Mouse (Mus musculus) naive thymus-derived CD4-positive, alpha-beta T cell, adult 2 months (primary cell): Measurements from ENCODE around the gene Grik4.
A peak's percentile ranks its signal among the peaks of the same experiment; 100 is the strongest.

ENCODE experiments used
- DNase-seq: peaks from one replicate; pipeline ENCODE4 v3.0.0-alpha.2; 2011; ENCODE audit warnings: low read depth

Grik4 gene

DNA sequence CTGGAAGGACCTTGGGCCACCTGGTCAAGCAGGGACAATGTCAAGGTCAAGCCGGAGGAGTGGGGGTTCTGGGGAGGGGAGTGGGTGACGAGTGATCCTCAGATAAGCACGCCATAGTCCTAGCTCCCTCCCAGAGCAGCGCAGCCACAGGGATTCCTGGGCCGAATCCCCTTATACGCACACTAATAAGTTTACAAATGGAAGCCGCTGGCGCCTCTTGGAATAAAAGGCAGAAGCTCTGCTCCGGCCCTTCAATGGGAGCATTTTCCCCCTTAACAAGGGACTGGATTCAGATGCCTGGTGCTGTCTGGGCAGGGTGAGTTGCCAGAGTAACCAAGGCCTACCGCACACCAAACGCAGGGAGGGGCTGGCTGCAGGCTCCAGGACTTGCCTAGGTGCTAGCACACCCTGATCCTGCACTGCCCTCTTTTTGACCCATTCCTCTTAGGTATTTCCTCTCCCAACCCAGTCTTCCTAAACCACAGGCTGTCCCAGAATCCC lies 46.2 kb downstream of the Grik4 start:
- no peak for DNase-seq

DNA sequence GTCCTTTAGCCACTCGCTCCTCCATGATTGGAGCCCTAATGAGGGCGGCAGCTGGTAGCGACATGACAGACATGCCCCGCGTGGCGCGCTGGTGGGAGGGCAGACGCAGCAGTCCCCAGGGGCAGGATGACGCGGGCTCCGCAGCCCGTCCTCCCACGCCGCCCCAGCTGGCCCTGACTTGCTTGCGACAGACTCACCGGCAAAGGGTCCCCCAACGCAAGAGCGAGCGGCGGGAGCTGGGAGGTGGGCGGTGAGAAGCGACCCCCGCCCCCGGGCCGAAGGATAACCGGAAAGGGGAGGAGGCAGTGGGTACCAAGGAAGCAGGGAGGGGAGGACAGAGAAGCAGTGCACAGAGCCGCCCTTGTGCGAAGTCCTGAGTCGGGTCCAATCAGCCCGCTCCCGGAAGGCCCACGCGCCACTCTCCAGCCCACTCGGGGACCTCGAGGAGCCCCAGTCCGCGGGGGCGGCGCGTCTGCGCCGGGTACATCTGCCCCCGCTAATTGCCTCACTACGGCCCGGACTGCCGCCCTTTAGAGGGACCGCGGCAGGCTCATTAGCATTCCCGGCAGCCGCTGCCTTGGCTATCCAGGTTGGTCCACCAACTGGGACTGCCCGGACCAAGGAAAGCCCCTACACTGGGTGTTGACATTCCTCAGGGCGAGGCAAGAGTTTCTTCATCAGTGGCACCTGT lies 46.8 kb downstream of the Grik4 start:
- DNase-seq = peak; percentile 12

DNA sequence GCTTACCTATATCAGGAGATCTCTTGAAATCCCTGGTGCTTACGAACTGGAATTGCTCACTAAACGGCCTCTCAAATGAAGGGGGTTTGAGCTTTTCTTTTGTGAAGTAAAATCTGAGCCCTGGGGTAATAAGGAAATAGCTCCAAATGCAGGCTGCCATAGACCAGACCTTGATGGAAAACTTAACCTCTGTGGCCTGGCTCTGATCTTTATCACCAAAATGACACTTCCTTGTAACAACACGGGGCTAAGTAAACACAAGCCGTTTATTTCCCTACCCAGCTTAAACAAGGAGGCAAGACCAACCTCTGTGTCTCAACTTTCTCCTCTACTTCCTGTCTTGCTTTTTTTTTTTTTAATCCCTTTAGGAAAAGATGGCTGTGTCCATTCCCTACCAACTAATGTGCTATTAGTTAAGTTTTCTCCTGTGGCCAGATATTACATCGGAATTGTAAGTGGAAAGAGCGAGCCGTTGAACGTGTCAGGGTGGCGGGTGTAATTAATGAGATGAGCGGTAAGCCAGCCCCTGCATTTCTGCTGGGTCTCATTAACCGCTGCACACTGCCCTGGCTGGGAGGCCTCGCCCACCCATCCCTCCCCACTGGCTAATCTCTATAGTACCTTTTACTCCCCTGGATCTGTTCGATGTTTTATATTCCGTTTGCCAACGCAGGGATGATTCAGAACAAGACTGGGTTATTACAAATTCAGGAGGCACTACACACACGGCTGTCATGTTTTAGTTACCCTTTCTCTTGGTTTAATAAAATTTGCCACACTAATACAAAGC lies 47.7 kb downstream of the Grik4 start:
- no peak for DNase-seq

DNA sequence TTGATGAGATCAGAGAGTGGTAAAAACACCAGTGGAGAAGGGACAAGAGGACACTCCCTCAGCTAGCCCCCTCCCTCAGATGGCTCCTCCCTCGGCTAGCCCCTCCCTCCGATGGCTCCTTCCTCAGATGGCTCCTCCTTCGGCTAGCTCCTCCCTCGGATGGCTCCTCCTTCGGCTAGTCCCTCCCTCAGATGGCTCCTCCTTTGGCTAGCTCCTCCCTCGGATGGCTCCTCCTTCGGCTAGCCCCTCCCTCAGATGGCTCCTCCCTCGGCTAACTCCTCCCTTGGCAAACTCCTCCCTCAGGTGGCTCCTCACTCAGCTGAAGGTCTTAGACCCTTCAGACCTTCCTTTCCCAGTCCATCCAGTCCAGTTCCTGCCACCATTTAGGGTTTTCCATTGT lies 51.5 kb downstream of the Grik4 start:
- no peak for DNase-seq

DNA sequence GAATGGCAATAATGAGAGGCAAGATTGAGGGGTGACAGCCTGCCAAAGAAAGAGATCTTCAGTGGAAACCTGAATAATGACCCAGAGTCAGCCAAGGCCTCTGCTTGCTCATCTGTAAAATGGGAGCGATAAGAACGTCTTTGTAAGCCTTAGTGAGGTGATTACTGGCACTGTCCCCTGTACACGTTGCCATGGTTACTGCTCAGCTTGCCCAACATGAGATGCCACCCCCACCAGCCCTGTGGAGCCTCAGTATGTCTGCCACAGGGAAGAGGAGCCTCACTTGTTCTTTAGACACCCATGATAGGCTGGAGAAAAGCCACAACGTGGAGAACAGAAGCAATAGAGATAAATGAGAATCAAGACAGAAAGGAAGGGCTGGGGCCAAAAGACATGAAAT lies 56.4 kb downstream of the Grik4 start:
- no peak for DNase-seq

DNA sequence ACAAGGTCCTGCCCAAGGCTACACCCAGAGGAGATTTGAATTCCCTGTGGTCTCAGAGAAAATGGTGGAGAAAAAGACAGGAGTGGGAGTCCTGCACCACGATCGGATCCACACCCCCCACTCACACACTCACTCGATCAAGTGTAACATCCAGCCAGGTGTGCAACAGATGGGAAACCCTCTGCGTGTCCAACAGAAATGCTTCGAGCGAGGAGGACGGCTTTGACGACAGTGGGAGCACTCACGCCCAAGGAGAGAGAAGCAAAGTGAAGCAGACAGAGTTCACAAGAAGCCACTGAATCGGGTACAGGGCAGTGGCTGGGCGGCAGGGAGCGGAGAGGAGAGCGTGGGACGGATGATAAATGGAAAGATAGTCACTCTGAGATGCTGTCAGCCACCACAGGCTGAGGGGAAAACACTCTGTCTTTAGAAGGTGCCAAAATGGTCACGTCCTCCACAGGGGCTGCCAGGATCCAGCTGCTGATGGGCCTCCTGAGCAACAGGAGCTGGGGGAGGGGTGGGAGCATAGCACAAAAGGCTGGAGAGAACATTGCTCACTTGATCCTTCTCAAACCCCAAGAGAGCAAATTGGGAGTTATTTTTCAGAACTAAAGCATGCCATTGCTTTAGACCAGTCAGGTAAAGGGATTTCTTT lies 58.1 kb downstream of the Grik4 start:
- DNase-seq = no peak

DNA sequence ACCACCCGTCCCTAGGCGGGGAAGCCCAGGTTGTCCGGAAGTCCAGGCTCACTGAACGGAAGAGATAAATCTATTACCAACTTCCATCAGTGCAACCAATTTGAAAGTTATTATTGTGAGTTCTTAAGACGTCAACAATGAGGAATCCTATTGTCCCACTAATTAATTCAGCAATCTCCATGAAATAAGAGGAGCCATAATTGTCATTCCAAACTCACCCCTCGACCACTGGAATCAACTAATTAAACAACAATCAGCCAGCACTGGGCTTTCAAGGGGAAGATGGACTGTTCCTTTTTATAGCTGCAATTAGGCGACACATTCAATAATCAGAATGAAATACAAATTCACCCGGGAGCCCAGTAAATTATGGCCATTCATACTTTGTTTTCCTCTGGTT lies 58.7 kb downstream of the Grik4 start:
- no peak for DNase-seq

DNA sequence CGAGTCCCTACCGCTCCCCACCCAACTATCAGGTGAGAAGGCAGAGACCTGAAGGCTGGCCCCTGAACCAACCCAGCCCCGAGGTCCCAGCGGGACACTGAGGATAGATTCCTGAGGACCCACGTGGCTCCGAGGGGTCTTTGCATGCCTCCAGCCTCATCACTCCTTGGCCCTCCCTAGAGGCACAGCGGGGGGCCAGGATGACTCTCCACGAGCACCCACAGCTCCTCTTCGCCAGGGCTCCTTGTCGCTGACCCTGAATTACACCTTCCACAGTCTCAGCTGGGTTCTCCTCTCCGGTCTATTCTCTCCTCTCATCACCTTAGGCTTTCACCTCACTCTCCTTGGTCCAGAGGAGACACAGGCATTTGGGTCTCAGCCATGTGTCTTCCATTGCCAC lies 59.2 kb downstream of the Grik4 start:
- DNase-seq = no peak

DNA sequence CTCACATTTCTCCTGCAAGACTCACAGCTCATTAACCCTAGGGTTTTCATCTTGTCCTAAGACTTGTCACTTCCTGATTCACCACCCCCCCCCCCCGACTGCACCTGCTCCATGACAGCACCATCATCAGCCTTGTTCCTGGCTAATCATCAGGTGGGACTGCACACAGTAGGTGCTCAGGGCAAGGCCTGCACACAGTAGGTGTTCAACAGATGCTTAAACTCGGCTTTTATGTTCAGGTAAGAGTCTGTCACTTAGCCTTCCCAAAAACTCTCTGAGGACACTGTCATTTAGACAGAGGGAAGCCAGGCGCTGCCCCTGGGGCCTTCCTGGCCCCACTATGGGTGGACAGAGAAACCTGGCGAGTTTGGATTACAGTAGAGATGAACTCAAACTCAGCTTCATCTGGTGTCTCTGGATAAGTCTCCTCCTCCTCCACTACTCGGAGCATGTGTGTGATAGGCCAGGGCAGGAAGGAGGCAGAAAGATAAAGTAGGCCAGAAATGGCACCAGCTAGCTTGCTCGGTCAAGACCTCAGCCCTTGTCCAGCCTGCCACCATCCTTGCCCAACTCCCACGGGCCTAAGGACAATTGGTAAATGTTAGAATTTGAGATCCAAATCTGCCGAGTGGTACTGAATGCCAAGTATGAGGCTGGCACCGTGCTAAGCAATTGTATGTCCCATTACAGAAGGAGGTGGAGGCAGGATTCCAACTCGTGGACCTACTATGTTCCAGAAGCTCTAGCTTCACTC lies 61.1 kb downstream of the Grik4 start:
- no peak for DNase-seq

DNA sequence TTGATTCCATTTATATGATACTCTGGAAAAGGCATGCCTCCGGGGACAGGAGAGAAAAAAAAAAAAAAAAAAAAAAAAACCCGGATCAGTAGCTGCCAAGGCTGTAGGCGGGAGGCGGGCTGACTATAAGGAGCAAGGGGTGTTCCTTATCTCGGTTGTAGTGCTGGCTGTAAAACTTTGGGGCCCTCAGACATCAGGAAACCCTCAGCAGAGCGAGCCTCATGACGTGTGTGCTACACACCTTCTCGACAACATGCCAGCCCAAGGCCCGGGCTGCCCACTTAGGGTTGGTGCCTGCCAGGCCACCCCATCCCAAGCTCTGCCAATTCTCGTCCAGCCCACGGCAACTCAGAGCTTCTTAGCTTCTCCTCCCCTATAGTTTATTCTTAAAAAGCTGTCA lies 62.0 kb downstream of the Grik4 start:
- DNase-seq = no peak

DNA sequence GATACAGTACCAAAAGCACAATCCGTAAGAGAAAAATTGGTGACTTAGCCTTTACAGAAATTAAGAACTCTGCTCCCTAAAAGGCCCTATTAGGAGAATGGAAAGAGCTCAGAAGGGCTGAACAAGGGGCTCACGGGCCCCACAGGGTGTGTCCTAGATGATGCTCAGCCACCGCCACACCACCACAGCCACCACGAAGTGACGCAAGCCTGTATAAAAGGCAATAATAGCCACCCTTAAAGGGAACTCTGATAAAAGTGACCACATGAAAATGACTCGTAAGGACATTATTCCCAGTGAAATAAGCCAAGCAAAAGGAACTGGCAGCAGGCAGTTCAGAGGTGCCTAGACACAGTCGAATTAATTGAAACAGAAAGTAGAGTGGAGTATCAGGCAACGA lies 63.3 kb downstream of the Grik4 start:
- DNase-seq = no peak

DNA sequence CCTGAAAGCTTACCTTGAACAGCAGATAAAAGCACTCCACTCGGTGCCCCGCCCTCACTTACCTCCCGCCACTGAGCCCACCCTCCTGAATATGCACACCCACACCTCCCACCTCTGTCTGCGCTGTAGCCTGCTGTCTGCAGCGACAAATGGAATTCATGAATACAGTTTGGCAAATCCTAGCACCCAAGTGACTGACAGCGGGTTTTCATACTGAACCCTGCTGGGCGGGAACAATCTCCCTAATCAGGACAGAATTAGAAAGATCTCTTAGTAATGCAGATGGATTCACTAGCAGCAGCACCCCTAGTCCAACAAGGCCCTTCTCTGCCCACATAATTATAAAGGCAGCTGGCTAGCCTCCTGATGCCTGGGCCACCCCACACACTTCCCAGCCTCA lies 65.9 kb downstream of the Grik4 start:
- DNase-seq = no peak

DNA sequence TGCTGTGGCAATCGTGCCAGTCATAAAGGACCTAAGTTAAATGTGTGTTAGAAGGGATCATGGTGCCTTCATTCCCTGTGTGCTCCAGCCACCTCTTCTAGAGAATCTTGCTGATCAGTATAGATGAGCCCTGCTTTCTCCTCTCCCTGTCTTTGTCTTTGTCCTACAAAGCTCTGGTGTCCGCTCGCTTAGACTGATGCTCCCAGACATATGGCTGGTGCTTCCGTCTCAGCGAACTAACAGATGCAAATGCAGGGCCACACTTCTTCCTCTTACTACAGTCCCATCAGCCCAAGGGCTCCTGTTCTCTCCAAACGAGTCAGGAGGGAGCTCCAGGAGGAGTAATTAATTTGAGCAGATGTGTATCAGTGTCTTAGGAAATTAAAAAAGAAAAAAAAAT lies 71.4 kb downstream of the Grik4 start:
- no peak for DNase-seq

DNA sequence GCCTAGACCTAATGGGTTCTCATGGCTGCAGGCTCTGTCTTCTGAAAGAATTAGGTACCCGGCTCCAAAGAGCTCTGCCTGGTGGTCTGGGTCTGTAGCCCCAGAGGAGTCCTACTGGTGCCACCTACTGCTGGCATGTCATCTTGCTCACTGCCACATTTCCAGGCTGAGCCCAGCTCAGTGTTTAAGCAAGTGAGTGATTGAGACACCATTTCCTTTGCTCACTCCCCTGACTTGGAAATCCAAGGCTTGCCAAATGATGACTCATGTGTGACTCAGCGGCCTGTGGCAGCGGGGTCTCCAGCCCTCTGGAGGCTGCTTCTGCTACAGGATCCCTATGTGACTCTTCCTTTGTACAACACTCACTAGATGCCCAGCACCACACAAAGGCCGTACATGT lies 72.6 kb downstream of the Grik4 start:
- DNase-seq = no peak

DNA sequence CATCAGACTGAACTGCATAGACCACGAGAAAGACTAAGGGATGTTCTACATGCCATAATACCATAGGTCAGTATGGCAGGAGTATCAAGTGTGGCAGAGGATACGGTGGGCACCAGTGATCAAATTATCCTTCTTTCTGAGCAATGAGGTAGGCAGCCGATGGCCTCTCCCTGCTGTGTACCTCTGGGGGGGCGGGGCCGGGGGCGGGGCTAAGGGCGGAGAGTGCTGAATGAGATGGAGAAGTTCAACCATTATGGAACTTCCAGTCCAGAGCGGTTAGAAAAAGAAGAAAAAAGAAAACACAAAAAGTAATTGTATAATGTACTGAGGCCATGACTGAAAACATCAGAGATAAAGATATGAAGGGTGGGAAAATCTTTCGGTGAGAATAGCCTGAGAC lies 74.0 kb downstream of the Grik4 start:
- no peak for DNase-seq

DNA sequence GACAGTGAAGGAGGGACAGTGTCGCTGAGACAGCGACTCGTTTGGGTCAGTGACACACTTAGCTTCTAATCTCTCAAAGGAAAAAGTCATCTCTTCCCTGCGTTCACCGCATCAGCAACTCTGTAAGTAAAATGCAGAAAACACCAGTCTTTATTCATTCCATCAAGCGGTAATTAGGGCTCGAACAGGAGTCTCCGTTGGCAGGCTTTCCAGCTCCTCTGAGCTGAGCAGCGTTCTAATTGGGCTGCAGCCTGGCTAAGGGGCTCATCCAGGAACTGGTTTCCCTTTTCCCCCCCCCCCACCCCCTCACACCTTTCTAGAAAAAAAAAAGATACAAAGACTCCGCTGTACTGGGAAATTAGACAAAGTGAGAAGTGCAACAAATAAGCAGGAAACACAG lies 75.8 kb downstream of the Grik4 start:
- DNase-seq = no peak

DNA sequence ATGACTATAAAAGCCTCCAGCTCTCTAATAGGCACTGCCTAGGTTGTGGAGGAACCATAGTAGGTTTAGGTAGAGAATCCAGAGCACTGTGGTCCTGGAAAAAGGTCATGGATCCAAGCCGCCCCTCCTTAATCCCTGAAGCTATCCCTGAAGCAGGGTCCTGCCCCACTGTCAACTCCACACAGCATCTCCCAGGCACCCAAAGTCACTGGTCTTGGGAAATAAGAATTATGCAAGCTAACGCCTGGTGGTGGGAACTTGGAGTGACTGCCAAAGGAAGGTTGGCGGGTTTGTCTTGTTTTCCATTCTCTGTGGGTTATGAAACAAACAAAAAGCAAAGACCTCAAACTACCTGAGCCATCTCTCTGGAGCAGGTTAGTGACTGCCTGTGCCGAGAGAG lies 77.6 kb downstream of the Grik4 start:
- no peak for DNase-seq

DNA sequence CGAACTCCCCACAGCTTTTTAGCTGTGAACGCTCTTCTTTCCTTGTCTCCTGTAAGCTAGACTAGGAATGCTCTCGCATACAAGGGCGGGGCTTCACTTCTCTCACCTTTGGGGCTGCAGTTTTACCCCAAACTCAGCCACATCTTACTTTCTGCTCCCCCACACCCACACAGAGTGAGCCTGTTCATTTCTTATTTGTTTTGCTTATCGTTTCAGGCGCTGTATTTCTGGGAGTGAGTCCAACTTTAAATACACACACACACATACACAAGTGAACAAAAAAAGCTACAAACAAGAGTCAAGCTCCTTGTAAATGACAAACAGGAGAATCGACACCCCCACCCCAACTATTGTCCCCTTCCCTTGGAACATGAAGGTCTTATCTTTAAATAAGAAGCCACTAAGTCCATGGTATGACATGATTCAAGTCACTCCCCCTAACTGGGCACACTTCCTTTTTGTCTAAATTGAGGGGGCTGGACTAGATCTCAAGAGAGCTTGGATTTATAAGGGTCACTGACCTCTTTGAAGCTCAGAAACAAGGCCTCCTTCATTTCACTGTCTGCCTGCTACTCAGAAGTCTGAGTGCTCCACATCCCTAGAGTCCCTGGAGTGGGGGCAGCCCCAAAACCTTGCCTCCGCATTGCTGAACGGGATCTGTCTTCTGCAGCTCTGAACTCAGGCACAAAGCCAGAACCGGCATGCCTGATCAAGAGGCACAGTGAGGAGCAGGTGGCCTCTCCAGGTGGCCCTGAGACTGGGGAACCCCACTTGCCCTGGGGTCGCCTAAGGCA lies 79.1 kb downstream of the Grik4 start:
- DNase-seq = no peak

DNA sequence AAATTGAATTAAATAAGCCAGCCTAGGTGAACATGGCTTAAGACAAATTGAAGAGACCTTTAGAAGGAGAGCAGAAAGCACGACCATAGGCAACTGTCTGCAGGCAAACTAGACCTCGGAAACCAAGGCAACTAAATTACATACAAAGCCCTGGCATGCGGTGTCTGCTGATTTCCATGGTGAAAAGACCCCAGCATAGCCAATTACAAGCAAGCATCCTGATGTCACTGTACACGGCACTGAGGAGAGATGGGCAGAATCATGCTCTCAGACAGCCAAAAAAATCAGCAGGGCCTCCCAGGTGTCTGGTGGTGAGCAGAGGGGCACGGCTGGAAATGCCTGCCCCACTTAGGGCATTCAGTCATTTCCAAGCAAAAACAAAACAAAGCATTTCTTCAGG lies 80.9 kb downstream of the Grik4 start:
- no peak for DNase-seq

DNA sequence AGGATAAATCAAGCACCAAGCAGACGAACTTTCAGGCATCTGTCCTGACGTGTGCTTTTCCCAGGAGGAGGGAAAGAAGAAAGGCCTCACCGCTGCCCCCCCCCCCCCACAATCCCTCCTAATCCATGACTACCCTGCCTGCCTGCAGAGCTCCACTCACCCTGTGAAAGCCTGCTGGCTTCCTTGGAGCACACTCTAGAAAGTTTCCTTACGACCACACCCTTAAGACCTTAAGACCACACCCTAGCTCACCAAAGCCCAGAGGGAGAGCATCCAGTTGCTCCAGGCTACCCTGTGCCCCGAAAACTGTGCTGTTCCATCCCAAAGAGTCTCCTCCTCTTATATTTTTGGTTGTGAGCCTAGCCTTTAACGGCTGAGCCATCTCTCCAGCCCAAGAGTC lies 82.6 kb downstream of the Grik4 start:
- no peak for DNase-seq

DNA sequence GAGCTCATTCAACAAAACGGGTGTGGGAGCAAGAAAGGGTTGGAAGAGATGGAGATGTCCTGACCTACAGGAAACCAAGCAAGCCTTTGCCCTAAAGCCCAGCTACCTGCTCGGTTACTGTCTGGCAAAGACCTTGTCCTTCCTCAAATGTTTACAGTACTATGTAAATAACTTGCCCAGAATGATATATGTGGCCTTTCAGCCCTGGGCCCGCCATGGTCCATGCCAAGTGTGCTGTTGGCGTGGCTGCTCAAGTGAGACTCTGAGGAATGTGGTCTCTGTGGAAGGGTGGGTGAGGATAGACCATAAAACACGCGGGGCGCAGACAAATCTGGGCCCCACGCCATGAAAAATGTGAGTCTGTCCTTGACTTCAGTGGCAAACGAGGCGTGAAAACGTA lies 83.1 kb downstream of the Grik4 start:
- no peak for DNase-seq
